Mouse (Mus musculus): ENCODE measurements around the gene Aagab. TPM values are rescaled to one million over a fixed set of nuclear protein-coding genes. Genes with fewer than 3 reads are reported as not detected.

The Aagab gene
- polyA plus RNA-seq, 1 experiment from 2014 or later: 47.8 TPM

GRCm38 (mm10) chr9:63658970-63659371 lies 56.5 kb downstream of the Aagab start:
- no peaks in the 10 kb centered on the region for H3K27me3 ChIP-seq
- ATAC-seq: no peak
- ChIA-PET CTCF (interaction anchor here (1.4 kb wide), 1 partner anchor 40 kb away, joined by 4 read pairs; no protein-coding TSS in a partner anchor), POLR2A (interaction anchor here (1.2 kb wide), 1 partner anchor 8 kb away, joined by 6 read pairs; no protein-coding TSS in a partner anchor)
- in situ Hi-C loops (cut with MboI; ENCODE audit: low pct_unique_long_range_greater_than_20kb): no loop called here
- TF ChIP-seq CTCF (IDR thresholded peaks at IDR 0.05): no peak
- no peak for DNase-seq (ENCODE audit: low read depth, low spot score)

GRCm38 (mm10) chr9:63660061-63660460 lies 57.6 kb downstream of the Aagab start:
- DNase-seq (ENCODE audit: low read depth, low spot score): no peak
- ChIA-PET POLR2A (interaction anchor here (0.8 kb wide), 2 partner anchors 56 to 96 kb away, joined by 3 read pairs; no protein-coding TSS in a partner anchor), CTCF (interaction anchor here (1.4 kb wide), 1 partner anchor 39 kb away, joined by 4 read pairs; no protein-coding TSS in a partner anchor)
- ATAC-seq: no peak
- in situ Hi-C loops (cut with MboI; ENCODE audit: low pct_unique_long_range_greater_than_20kb): loop anchor here (5.0 kb wide), 1 partner anchor 57 kb away; no protein-coding TSS in a partner anchor
- TF ChIP-seq CTCF (IDR thresholded peaks at IDR 0.05): no peak
- H3K27me3 ChIP-seq: no peaks in the 10 kb centered on the region

- in situ Hi-C loops (cut with MboI; ENCODE audit: low pct_unique_long_range_greater_than_20kb): loop anchor here (5.0 kb wide), 1 partner anchor 57 kb away; no protein-coding TSS in a partner anchor
- DNase-seq (ENCODE audit: low read depth, low spot score) (no peak), ATAC-seq (no peak)
- ChIA-PET POLR2A (interaction anchor here (0.8 kb wide), 2 partner anchors 56 to 96 kb away, joined by 3 read pairs; no protein-coding TSS in a partner anchor), CTCF (no interaction called here)
- no peaks in the 10 kb centered on the region for H3K27me3 ChIP-seq
- no peak for TF ChIP-seq CTCF (IDR thresholded peaks at IDR 0.05)
These were observed 58.2 kb downstream of the Aagab start for GRCm38 (mm10) chr9:63660691-63661090.

- no peak for TF ChIP-seq CTCF (IDR thresholded peaks at IDR 0.05)
- POLR2A ChIA-PET: no interaction called here
- in situ Hi-C loops (cut with MboI; ENCODE audit: low pct_unique_long_range_greater_than_20kb): loop anchor here (5.0 kb wide), 1 partner anchor 55 kb away; no protein-coding TSS in a partner anchor
- DNase-seq (ENCODE audit: low read depth, low spot score): no peak
- no peak for ATAC-seq
- H3K27me3 ChIP-seq: no peaks in the 10 kb centered on the region
- CTCF ChIA-PET: interaction anchor here (1.5 kb wide), 1 partner anchor 16 kb away, joined by 3 read pairs; no protein-coding TSS in a partner anchor
These were observed 60.3 kb downstream of the Aagab start for GRCm38 (mm10) chr9:63662759-63663158.

GRCm38 (mm10) chr9:63663222-63663621 lies 60.8 kb downstream of the Aagab start:
- CTCF ChIA-PET: interaction anchor here (1.5 to 2.3 kb wide), 2 partner anchors 10 to 16 kb away, joined by 3 to 7 read pairs; no protein-coding TSS in a partner anchor
- DNase-seq (ENCODE audit: low read depth, low spot score) (peak; percentile 46), ATAC-seq (no peak)
- no peak for TF ChIP-seq CTCF (IDR thresholded peaks at IDR 0.05)
- POLR2A ChIA-PET: interaction anchor here (0.6 kb wide), 1 partner anchor 63 kb away, joined by 3 read pairs; no protein-coding TSS in a partner anchor
- in situ Hi-C loops (cut with MboI; ENCODE audit: low pct_unique_long_range_greater_than_20kb): loop anchor here (5.0 kb wide), 1 partner anchor 54 kb away; no protein-coding TSS in a partner anchor
- H3K27me3 ChIP-seq: no peaks in the 10 kb centered on the region

GRCm38 (mm10) chr9:63664300-63664745 lies 61.9 kb downstream of the Aagab start:
- DNase-seq (ENCODE audit: low read depth, low spot score): no peak

GRCm38 (mm10) chr9:63664792-63665646 lies 62.6 kb downstream of the Aagab start:
- H3K27me3 ChIP-seq: no peaks in the 10 kb centered on the region
- peak; percentile 87 for DNase-seq (ENCODE audit: low read depth, low spot score)
- no peak for TF ChIP-seq CTCF (IDR thresholded peaks at IDR 0.05)
- ATAC-seq: peak; percentile 23
- ChIA-PET CTCF (interaction anchor here (1.7 to 2.3 kb wide), 2 partner anchors 12 to 37 kb away, joined by 5 to 7 read pairs; no protein-coding TSS in a partner anchor), POLR2A (interaction anchor here (0.6 to 1.9 kb wide), 7 partner anchors 22 to 97 kb away, joined by 3 to 6 read pairs (median 3); no protein-coding TSS in a partner anchor)
- in situ Hi-C loops (cut with MboI; ENCODE audit: low pct_unique_long_range_greater_than_20kb): loop anchor here (5.0 kb wide), 2 partner anchors 52 to 82 kb away; no protein-coding TSS in a partner anchor

More at GRCm38 (mm10) chr9:63664300-63664745, 61.9 kb downstream of the Aagab start:
- ChIA-PET CTCF (interaction anchor here (2.3 kb wide), 1 partner anchor 11 kb away, joined by 7 read pairs; no protein-coding TSS in a partner anchor), POLR2A (interaction anchor here (0.7 to 1.9 kb wide), 5 partner anchors 23 to 97 kb away, joined by 3 to 6 read pairs (median 3); no protein-coding TSS in a partner anchor)
- ATAC-seq: no peak
- no peaks in the 10 kb centered on the region for H3K27me3 ChIP-seq
- in situ Hi-C loops (cut with MboI; ENCODE audit: low pct_unique_long_range_greater_than_20kb): loop anchor here (5.0 kb wide), 1 partner anchor 53 kb away; no protein-coding TSS in a partner anchor
- no peak for TF ChIP-seq CTCF (IDR thresholded peaks at IDR 0.05)

- no peak for TF ChIP-seq CTCF (IDR thresholded peaks at IDR 0.05)
- POLR2A ChIA-PET: interaction anchor here (1.2 to 1.3 kb wide), 4 partner anchors 9 to 90 kb away, joined by 3 to 6 read pairs (median 4); no protein-coding TSS in a partner anchor
- DNase-seq (ENCODE audit: low read depth, low spot score) (peak; percentile 86), ATAC-seq (peak; percentile 61)
- in situ Hi-C loops (cut with MboI; ENCODE audit: low pct_unique_long_range_greater_than_20kb): loop anchor here (5.0 kb wide), 1 partner anchor 81 kb away; no protein-coding TSS in a partner anchor
- no peaks in the 10 kb centered on the region for H3K27me3 ChIP-seq
- CTCF ChIA-PET: interaction anchor here (0.9 to 2.0 kb wide), 5 partner anchors 12 to 43 kb away, joined by 3 to 4 read pairs (median 3); no protein-coding TSS in a partner anchor
These were observed 64.3 kb downstream of the Aagab start for GRCm38 (mm10) chr9:63666612-63667372.

- TF ChIP-seq CTCF (IDR thresholded peaks at IDR 0.05): no peak
- DNase-seq (ENCODE audit: low read depth, low spot score) (no peak), ATAC-seq (no peak)
- in situ Hi-C loops (cut with MboI; ENCODE audit: low pct_unique_long_range_greater_than_20kb): loop anchor here (5.0 kb wide), 1 partner anchor 80 kb away; no protein-coding TSS in a partner anchor
- CTCF ChIA-PET: interaction anchor here (0.9 to 2.0 kb wide), 5 partner anchors 11 to 42 kb away, joined by 3 to 4 read pairs (median 3); no protein-coding TSS in a partner anchor
- H3K27me3 ChIP-seq: no peaks in the 10 kb centered on the region
- POLR2A ChIA-PET: interaction anchor here (1.2 to 1.3 kb wide), 3 partner anchors 9 to 89 kb away, joined by 3 to 6 read pairs (median 4); no protein-coding TSS in a partner anchor
These were observed 64.9 kb downstream of the Aagab start for GRCm38 (mm10) chr9:63667373-63667724.

Measured in Patski (cell line).